Mouse (Mus musculus): ENCODE results near the gene Cxcl10. TPM values are rescaled to one million over a fixed set of nuclear protein-coding genes. Genes with fewer than 3 reads are reported as not detected.
A peak's percentile ranks its signal among the peaks of the same experiment; 100 is the strongest.

Cxcl10 gene
- polyA plus RNA-seq, 1 experiment from 2014 or later, result 6.6 TPM

DNA sequence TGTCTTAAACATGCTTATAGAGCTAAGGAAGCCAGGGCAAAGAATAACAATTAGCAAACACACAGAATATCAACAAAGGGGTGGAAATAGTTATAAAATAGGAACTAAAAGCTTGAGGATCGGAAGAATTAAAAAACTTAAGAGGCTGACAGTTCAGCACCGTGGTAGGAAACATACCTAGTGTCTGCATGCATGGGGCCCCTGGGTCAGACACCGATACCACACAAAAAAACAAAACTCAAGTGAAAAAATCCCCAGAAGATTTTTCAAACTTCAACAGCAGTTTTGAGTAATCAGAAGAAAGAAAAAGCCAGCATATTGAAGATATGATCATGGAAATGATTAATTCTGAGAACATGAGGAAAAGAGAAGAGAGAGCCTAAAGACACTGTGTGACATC is 11.9 kb downstream of the Cxcl10 start:
- no peaks in the 10 kb centered on the region for H3K9me3 ChIP-seq (replicated peaks)
- no peak for ATAC-seq
- H3K4me3 ChIP-seq, result no peak overlapping the region
- WGBS (ENCODE audit: insufficient replicate concordance), result 64% methylated on average over 3 of the region's 3 CpGs
- no peaks in the 10 kb centered on the region for H3K36me3 ChIP-seq
- H3K27ac ChIP-seq, result no peak overlapping the region
- H3K4me1 ChIP-seq, result no peaks in the 10 kb centered on the region
- H3K9ac ChIP-seq, result no peak overlapping the region
- peaks cover 2% of the 10 kb centered on the region; the same call in 1 of the 2 replicates for H3K27me3 ChIP-seq (replicated peaks)
- H3K4me2 ChIP-seq, result no peak overlapping the region

DNA sequence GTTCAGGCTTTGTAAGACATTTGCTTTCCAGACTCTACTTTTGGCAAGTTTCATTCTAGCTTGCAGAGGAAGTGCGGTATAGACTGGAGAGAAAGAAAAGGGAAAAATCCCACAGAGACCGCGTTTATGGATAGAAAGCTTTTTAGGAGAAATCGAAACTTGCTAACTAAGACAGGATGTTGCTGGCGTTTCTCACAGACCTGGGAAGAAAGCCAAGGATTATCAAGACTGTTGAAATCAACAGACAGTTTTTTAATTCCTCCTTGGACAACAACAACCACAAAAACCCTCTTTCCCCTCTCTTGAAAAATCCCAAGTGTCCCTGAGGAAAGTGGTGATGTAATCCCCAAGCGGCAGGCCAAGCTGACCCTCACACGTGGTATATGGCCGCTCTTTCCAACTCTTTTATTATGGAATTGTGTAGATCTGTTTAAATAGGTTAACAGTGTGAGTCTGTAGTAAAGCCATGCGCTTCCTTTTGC is 16.3 kb downstream of the Cxcl10 start:
- Histone ChIP-seq H3K9me3 (replicated peaks) (no peaks in the 10 kb centered on the region), H3K36me3 (no peaks in the 10 kb centered on the region), H3K9ac (no peak overlapping the region), H3K4me3 (no peak overlapping the region), H3K4me2 (no peak overlapping the region), H3K27ac (peak overlapping the region; percentile 30; the same call in 1 of the 2 replicates), H3K4me1 (no peaks in the 10 kb centered on the region), H3K27me3 (replicated peaks) (peaks cover 11% of the 10 kb centered on the region; the same call in 1 of the 2 replicates)
- 67% methylated on average over 9 of the region's 9 CpGs for WGBS (ENCODE audit: insufficient replicate concordance)
- no peak for ATAC-seq

DNA sequence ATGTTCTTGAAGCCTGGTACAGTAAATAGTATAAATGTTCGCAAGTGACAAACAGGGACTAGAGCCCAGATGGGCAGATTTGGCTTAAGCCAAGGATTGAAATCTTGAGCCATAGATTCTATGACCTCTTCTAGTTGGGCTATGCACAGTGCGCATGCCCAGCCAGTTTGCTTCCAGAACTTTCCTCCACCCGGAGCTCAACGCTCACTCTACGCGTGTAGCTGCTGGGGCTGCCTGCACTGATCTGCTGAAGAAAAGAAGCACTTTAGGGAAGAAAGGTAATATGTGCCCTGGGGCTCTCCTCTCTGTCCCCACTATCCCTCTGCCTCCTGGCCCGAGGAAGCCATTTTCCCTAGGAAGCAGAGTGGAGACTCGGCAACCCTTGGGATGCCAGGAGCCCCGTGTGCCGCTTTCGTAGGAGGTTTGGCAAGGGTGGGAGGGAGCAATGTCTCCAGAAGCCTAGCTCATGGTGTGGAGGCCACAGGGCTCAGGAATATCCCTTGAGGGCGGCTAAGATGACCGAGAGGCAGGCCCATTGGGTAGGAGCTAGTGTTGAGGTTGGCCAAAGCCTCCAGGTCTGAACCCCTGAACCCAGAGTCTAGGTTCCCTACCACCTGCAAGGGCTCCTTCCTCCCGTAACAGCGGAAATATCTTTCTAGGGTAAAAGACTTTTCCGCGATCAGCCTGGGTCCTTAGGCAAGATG is 16.9 kb downstream of the Cxcl10 start, which contains the start of gene Art3:
Gene Art3 (plus strand): TSS at position 193 of the 704 bp plus-strand sequence.
- Histone ChIP-seq H3K4me3 (no peak within 1 kb of the TSS), H3K27ac (peak within 1 kb of the TSS; percentile 30; the same call in 1 of the 2 replicates), H3K4me1 (no peaks in the 10 kb centered on the region), H3K27me3 (replicated peaks) (peaks cover 11% of the 10 kb centered on the region; the same call in 1 of the 2 replicates), H3K9ac (no peak within 1 kb of the TSS), H3K36me3 (no peaks in the 10 kb centered on the region), H3K9me3 (replicated peaks) (no peaks in the 10 kb centered on the region), H3K4me2 (no peak within 1 kb of the TSS)
- no peak for ATAC-seq
- 81% methylated on average over 17 of the region's 17 CpGs for WGBS (ENCODE audit: insufficient replicate concordance)

DNA sequence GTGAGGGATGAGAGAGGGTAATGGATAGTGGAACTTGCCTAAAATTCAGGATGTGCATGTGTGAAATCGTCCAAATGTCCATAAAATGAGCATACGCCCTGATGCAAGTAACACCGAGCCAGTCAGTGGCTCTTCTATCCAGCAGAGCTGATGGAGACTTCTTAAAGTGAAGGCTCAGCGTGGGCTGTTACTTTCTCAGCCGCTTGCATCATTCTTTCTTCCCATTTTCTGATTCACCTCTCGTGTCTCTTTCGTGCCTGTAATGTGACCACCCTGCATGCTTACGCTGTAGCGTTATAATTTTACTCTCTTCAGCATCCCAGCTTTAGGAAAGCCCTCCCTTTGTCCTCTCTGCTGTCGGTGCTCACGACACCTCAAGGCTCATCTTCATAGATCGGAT is 17.6 kb downstream of the Cxcl10 start:
- Histone ChIP-seq H3K4me2 (no peak overlapping the region), H3K9ac (no peak overlapping the region), H3K4me1 (no peaks in the 10 kb centered on the region), H3K27me3 (replicated peaks) (peaks cover 11% of the 10 kb centered on the region; the same call in 1 of the 2 replicates), H3K36me3 (no peaks in the 10 kb centered on the region), H3K4me3 (no peak overlapping the region), H3K9me3 (replicated peaks) (no peaks in the 10 kb centered on the region), H3K27ac (no peak overlapping the region)
- WGBS (ENCODE audit: insufficient replicate concordance), result 75% methylated on average over 12 of the region's 12 CpGs
- ATAC-seq, result no peak

DNA sequence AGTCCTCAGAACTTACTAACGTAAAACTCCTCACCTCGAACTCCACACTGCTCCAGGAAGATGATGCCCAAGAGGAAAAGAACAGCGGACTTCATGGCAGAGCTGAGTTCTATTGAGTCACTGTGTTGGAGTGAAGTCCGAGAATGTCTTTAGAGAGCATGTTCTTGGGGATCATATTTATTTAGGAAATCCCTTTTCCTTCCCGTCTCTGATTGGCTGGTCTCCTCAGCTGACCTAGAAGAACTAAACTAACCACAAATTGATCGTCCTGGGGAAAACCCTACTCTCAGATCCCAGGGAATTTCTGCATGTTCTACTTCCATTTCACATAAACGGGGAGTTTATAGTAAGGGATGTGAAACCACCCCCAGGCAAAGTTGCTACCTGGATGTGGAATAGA is 20.8 kb downstream of the Cxcl10 start, which contains the start of gene Cxcl9:
Gene Cxcl9 (minus strand): TSS at position 151 of the 400 bp plus-strand sequence.
- no peak for ATAC-seq
- Histone ChIP-seq H3K4me3 (no peak within 1 kb of the TSS), H3K4me2 (no peak within 1 kb of the TSS), H3K27ac (no peak within 1 kb of the TSS), H3K9me3 (replicated peaks) (no peaks in the 10 kb centered on the region), H3K36me3 (no peaks in the 10 kb centered on the region), H3K9ac (no peak within 1 kb of the TSS), H3K27me3 (replicated peaks) (peaks cover 11% of the 10 kb centered on the region; the same call in 1 of the 2 replicates), H3K4me1 (no peaks in the 10 kb centered on the region)
- 55% methylated on average over 7 of the region's 7 CpGs for WGBS (ENCODE audit: insufficient replicate concordance)

DNA sequence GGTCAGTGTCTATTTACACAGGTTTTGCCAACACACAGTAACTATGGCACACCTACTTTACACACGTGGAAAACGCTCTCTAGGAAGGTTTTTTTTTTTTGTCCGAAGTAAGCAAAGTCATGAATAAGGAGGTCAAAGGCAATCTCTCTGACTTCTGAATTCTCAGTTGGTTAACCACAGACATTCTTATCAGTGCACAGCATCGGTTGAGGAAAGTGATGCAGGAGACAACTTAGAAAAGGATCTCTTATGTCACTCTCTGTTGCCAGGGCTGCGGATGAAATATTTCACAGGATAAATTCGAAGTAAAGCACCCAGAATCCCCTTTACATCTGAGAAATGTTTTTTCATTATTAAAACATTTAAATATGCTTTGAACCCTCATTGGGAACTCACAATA is 21.3 kb downstream of the Cxcl10 start:
- no peaks in the 10 kb centered on the region for H3K36me3 ChIP-seq
- H3K27ac ChIP-seq, result no peak overlapping the region
- ATAC-seq, result no peak
- peaks cover 11% of the 10 kb centered on the region; the same call in 1 of the 2 replicates for H3K27me3 ChIP-seq (replicated peaks)
- WGBS (ENCODE audit: insufficient replicate concordance), result 17% methylated on average over 6 of the region's 6 CpGs
- no peak overlapping the region for H3K4me2 ChIP-seq
- H3K4me3 ChIP-seq, result no peak overlapping the region
- H3K4me1 ChIP-seq, result no peaks in the 10 kb centered on the region
- H3K9me3 ChIP-seq (replicated peaks), result no peaks in the 10 kb centered on the region
- no peak overlapping the region for H3K9ac ChIP-seq

DNA sequence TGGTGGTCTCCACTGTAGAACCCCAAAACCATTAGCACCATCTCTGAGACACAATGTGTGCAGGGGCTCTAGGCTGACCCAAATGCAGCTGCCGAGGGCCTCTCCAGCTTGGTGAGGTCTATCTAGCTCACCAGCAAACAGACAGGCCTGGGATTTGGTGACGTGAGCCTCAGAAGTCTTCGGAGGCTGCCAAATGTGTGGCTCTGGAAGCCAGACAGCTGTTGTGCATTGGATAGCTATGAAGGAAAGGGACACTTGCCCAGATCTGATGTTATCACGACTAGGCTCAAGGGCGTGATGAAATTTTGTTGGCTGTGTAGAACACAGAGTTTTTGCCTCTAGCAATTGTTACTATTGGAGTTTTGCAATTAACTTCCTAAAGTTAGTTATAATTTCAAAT is 25.4 kb downstream of the Cxcl10 start:
- Histone ChIP-seq H3K36me3 (no peaks in the 10 kb centered on the region), H3K27me3 (replicated peaks) (peaks cover 6% of the 10 kb centered on the region; the same call in 1 of the 2 replicates), H3K4me3 (no peak overlapping the region), H3K9ac (no peak overlapping the region), H3K4me1 (no peaks in the 10 kb centered on the region; the same call in 1 of the 2 replicates), H3K4me2 (no peak overlapping the region), H3K9me3 (replicated peaks) (no peaks in the 10 kb centered on the region), H3K27ac (no peak overlapping the region)
- WGBS (ENCODE audit: insufficient replicate concordance), result 60% methylated on average over 5 of the region's 5 CpGs
- ATAC-seq, result no peak

DNA sequence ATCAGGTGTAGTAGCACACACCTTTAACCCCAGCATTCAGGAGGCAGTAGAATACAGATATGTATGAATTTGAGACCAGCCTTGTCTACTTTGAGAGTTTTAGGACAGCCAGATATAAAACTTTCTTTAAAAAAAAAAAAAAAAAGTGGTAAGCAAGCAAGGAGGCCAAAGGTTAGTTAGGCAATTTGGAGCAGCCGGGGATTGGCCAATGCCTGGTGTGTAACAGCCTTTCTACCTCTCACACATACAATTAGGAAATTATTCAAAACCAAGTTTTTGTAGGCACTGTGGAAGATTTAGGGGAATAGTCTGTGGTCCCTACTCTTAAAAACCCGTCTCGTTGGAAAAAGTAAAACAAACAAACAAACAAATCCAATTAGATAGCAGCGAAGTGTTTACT is 26.1 kb downstream of the Cxcl10 start:
- Histone ChIP-seq H3K4me3 (no peak overlapping the region), H3K27me3 (replicated peaks) (0 out of 2 replicates have a peak, but pooled peaks cover under 1% of the 10 kb centered on the region), H3K4me2 (no peak overlapping the region), H3K4me1 (no peaks in the 10 kb centered on the region; the same call in 1 of the 2 replicates), H3K36me3 (no peaks in the 10 kb centered on the region), H3K9me3 (replicated peaks) (no peaks in the 10 kb centered on the region), H3K27ac (no peak overlapping the region), H3K9ac (no peak overlapping the region)
- no peak for ATAC-seq
- 64% methylated on average over 4 of the region's 4 CpGs for WGBS (ENCODE audit: insufficient replicate concordance)

DNA sequence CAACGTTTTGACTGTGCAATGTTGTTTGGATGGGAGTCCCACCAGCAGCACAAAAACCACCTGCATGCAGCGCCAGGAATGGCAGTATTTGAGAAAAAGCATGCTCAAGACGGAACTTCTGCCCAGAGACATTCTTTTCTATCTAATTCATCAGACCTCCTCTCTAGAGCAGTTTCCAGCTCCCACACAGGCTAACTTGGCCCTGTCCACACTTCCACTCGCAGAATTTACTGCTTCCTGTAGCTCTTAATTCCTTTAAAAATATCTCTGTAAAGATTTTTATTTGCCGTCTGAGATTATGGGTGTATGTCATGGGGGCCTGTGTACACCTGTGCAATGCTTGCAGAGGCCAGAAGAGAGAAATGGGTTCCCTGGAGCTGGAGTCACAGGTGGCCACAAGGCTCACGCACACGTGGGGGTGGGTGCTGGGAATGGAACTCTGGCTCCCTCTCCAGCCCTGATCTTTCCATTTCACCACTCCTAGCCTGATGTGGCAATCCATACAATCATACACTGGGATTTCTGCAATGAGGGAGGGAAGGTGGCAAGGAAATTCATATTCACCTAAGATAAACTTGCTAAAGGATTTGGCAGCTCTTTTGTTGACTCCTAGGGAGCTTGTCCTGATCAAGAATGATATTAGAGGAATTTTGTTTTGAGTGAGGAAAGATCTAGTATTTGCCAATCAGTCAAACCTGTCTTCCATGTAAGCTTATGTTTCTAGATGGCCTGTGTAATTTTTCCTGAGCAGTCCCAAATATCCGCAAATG is 26.9 kb downstream of the Cxcl10 start:
- Histone ChIP-seq H3K27ac (no peak overlapping the region), H3K9me3 (replicated peaks) (no peaks in the 10 kb centered on the region), H3K9ac (no peak overlapping the region), H3K36me3 (no peaks in the 10 kb centered on the region), H3K4me1 (no peaks in the 10 kb centered on the region; the same call in 1 of the 2 replicates), H3K4me3 (no peak overlapping the region), H3K27me3 (replicated peaks) (no peaks in the 10 kb centered on the region), H3K4me2 (no peak overlapping the region)
- WGBS (ENCODE audit: insufficient replicate concordance), result 57% methylated on average over 8 of the region's 8 CpGs
- ATAC-seq, result no peak

DNA sequence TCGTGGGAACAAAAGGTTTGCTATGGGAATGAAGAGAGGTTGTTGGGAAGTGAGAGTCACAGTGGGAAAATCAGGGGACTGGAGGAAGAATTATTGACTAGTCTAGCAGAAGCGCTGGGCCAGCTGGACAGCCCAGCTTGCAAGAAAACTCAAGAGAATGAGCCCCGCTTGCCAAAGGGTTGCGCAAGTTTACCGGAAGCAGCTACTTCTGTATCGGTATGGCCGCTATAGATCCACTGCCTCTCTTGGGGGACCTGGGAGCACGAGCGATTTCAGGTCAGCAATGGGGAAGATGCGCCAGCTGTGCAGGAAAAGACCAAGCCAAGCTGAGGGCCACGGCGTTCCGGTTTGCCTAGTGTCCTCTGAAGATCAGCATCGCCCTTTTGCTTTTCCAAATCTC is 30.1 kb downstream of the Cxcl10 start:
- Histone ChIP-seq H3K9me3 (replicated peaks) (no peaks in the 10 kb centered on the region), H3K36me3 (no peaks in the 10 kb centered on the region), H3K4me1 (no peaks in the 10 kb centered on the region; the same call in 1 of the 2 replicates), H3K4me3 (no peak overlapping the region), H3K9ac (no peak overlapping the region), H3K4me2 (no peak overlapping the region), H3K27ac (no peak overlapping the region), H3K27me3 (replicated peaks) (no peaks in the 10 kb centered on the region)
- 67% methylated on average over 14 of the region's 14 CpGs for WGBS (ENCODE audit: insufficient replicate concordance)
- ATAC-seq, result no peak

DNA sequence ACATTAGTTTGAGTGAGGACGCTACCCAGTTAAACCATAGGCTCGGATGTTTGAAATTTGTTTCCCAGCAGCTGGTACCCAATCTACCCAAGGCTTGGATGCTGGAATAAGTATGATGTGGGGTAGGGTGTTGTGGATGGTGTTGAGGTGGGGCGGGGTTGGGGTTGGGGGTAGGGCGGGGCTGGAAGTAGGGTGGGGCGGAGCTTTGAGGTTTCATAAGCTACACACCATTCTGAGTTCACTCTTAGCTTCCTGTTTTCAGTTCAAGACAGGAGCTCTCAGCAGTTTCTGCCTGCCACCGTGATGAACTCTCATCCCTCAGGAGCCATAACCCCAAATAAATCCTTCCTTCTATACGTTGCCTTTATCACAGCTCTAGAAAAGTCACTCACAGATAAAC is 30.6 kb downstream of the Cxcl10 start:
- Histone ChIP-seq H3K9me3 (replicated peaks) (no peaks in the 10 kb centered on the region), H3K36me3 (no peaks in the 10 kb centered on the region), H3K27ac (no peak overlapping the region), H3K27me3 (replicated peaks) (no peaks in the 10 kb centered on the region), H3K4me3 (no peak overlapping the region), H3K4me2 (no peak overlapping the region), H3K4me1 (no peaks in the 10 kb centered on the region; the same call in 1 of the 2 replicates), H3K9ac (no peak overlapping the region)
- no peak for ATAC-seq
- 50% methylated on average over 7 of the region's 7 CpGs for WGBS (ENCODE audit: insufficient replicate concordance)

DNA sequence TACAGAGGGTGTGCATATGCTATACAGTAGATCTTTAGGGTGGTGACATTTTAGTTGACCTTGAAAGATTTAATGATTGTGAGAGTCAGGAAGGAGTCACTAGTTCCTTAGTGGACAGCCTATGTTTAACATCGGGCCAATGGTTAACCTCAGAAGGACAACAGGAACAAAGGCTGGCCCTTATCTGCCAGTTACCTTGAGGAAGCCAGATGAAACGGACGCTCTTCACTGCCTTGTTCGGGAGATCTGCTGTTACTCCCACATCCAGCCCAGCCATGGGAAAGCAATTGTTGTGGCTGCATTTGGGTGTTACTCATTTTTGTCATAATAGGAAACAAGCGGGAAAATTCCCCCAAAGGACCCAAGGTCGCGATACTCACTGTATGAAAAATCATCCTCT is 34.9 kb downstream of the Cxcl10 start:
- Histone ChIP-seq H3K36me3 (no peaks in the 10 kb centered on the region), H3K27ac (no peak overlapping the region), H3K9me3 (replicated peaks) (no peaks in the 10 kb centered on the region), H3K4me3 (no peak overlapping the region), H3K4me2 (no peak overlapping the region), H3K9ac (no peak overlapping the region), H3K27me3 (replicated peaks) (no peaks in the 10 kb centered on the region), H3K4me1 (peaks cover 13% of the 10 kb centered on the region)
- no peak for ATAC-seq
- 17% methylated on average over 7 of the region's 7 CpGs for WGBS (ENCODE audit: insufficient replicate concordance)
